Mouse (Mus musculus) midbrain, embryonic 12.5 days (tissue): Measurements from ENCODE around the gene Cab39. TPM values are rescaled to one million over a fixed set of nuclear protein-coding genes. Genes with fewer than 3 reads are reported as not detected.

ENCODE experiments used
- ATAC-seq: fragments of 200-750 bp; cut with Nextera tagmentation; 2 replicates; pipeline ENCODE4 v1.8.0; 2017; ENCODE audit warnings: low read depth, moderate TSS enrichment, moderate library complexity; ENCODE audit not compliant: low FRiP score
- H3K27ac ChIP-seq: fragments of 300-500 bp; sonication (generic); replicated peaks from 2 replicates; pipeline ENCODE4 v1.5.1; 2016; ENCODE audit warnings: mild to moderate bottlenecking
- H3K27me3 ChIP-seq: fragments of 300-500 bp; sonication (generic); 2 replicates; pipeline ENCODE4 v1.6.1; 2016; ENCODE audit warnings: mild to moderate bottlenecking
- H3K36me3 ChIP-seq: fragments of 300-500 bp; sonication (generic); 2 replicates; pipeline ENCODE4 v1.6.1; 2016
- H3K4me1 ChIP-seq: fragments of 300-500 bp; sonication (generic); 2 replicates; pipeline ENCODE4 v1.6.1; 2016
- H3K4me2 ChIP-seq: fragments of 300-500 bp; sonication (generic); replicated peaks from 2 replicates; pipeline ENCODE4 v1.6.1; 2016; ENCODE audit warnings: mild to moderate bottlenecking, moderate library complexity
- H3K4me3 ChIP-seq: fragments of 300-500 bp; sonication (generic); 2 replicates; pipeline ENCODE4 v1.5.1; 2016; ENCODE audit warnings: mild to moderate bottlenecking
- H3K9ac ChIP-seq: fragments of 300-500 bp; sonication (generic); replicated peaks from 2 replicates; pipeline ENCODE4 v1.6.1; 2016; ENCODE audit warnings: mild to moderate bottlenecking, moderate library complexity
- H3K9me3 ChIP-seq: fragments of 300-500 bp; sonication (generic); 2 replicates; pipeline ENCODE4 v1.6.1; 2016; ENCODE audit warnings: mild to moderate bottlenecking
- whole genome bisulfite sequencing: fragments of 180-500 bp; shearing (Covaris S2); methylation state at CpG from one replicate; pipeline ENCODE4 v1.1.7; 2016; 5-methylcytosine and 5-hydroxymethylcytosine counted together
- polyA plus RNA-seq: library from polyadenylated mRNA; unstranded; fragments of >200 nt; fragmentation: Nextera tagmentation; extraction: Ambion mirVana; gene quantifications from 2 replicates; pipeline ENCODE4 v1.2.1, GENCODE M21; 2016

Gene Cab39
- polyA plus RNA-seq, 1 experiment from 2014 or later, result 69.2 TPM

GRCm38 (mm10) chr1:85852996-85853689, 59.9 kb downstream of the Cab39 start:
- Histone ChIP-seq H3K9ac (no peak overlapping the region), H3K4me2 (no peak overlapping the region), H3K36me3 (peaks cover 39% of the 10 kb centered on the region), H3K4me3 (no peak overlapping the region), H3K27me3 (no peaks in the 10 kb centered on the region), H3K9me3 (no peaks in the 10 kb centered on the region), H3K27ac (no peak overlapping the region), H3K4me1 (no peaks in the 10 kb centered on the region)
- 88% methylated on average over 2 of the region's 2 CpGs for WGBS
- peak; percentile 67 for ATAC-seq

- Histone ChIP-seq H3K27ac (no peak overlapping the region), H3K27me3 (no peaks in the 10 kb centered on the region), H3K9me3 (no peaks in the 10 kb centered on the region), H3K4me2 (no peak overlapping the region), H3K9ac (no peak overlapping the region), H3K4me3 (no peak overlapping the region), H3K36me3 (peaks cover 32% of the 10 kb centered on the region), H3K4me1 (no peaks in the 10 kb centered on the region)
- ATAC-seq, result peak; percentile 13; the same call in 1 of the 2 replicates
- 86% methylated on average over 2 of the region's 2 CpGs for WGBS
Measured at GRCm38 (mm10) chr1:85853865-85854264, 60.6 kb downstream of the Cab39 start.

- WGBS, result 80% methylated on average over 2 of the region's 2 CpGs
- Histone ChIP-seq H3K27me3 (no peaks in the 10 kb centered on the region), H3K9me3 (no peaks in the 10 kb centered on the region), H3K4me3 (no peak overlapping the region), H3K27ac (no peak overlapping the region), H3K9ac (no peak overlapping the region), H3K36me3 (peaks cover 26% of the 10 kb centered on the region; the same call in 1 of the 2 replicates), H3K4me2 (no peak overlapping the region), H3K4me1 (no peaks in the 10 kb centered on the region)
- no peak for ATAC-seq
Measured at GRCm38 (mm10) chr1:85854475-85854874, 61.2 kb downstream of the Cab39 start.

GRCm38 (mm10) chr1:85856266-85856665, 63.0 kb downstream of the Cab39 start:
- Histone ChIP-seq H3K9me3 (peaks cover 2% of the 10 kb centered on the region; the same call in 1 of the 2 replicates), H3K4me3 (no peak overlapping the region), H3K36me3 (peaks cover 14% of the 10 kb centered on the region; the same call in 1 of the 2 replicates), H3K9ac (no peak overlapping the region), H3K27ac (no peak overlapping the region), H3K27me3 (no peaks in the 10 kb centered on the region), H3K4me2 (no peak overlapping the region), H3K4me1 (no peaks in the 10 kb centered on the region)
- ATAC-seq, result no peak
- 93% methylated on average over 3 of the region's 3 CpGs for WGBS

- H3K9me3 ChIP-seq, result peaks cover 9% of the 10 kb centered on the region
- no peaks in the 10 kb centered on the region for H3K27me3 ChIP-seq
- WGBS, result 79% methylated on average over 6 of the region's 6 CpGs
- H3K9ac ChIP-seq, result no peak overlapping the region
- no peak overlapping the region for H3K4me3 ChIP-seq
- no peak overlapping the region for H3K27ac ChIP-seq
- no peak for ATAC-seq
- no peak overlapping the region for H3K4me2 ChIP-seq
- peaks cover 8% of the 10 kb centered on the region; the same call in 1 of the 2 replicates for H3K36me3 ChIP-seq
- H3K4me1 ChIP-seq, result no peaks in the 10 kb centered on the region
Measured at GRCm38 (mm10) chr1:85857261-85857754, 64.1 kb downstream of the Cab39 start.

GRCm38 (mm10) chr1:85864383-85864782, 71.1 kb downstream of the Cab39 start:
- H3K27me3 ChIP-seq, result no peaks in the 10 kb centered on the region
- no peak for ATAC-seq
- H3K9ac ChIP-seq, result no peak overlapping the region
- no peak overlapping the region for H3K4me2 ChIP-seq
- 81% methylated on average over 10 of the region's 10 CpGs for WGBS
- H3K27ac ChIP-seq, result no peak overlapping the region
- H3K4me1 ChIP-seq, result no peaks in the 10 kb centered on the region
- peaks cover 21% of the 10 kb centered on the region for H3K9me3 ChIP-seq
- H3K36me3 ChIP-seq, result no peaks in the 10 kb centered on the region
- no peak overlapping the region for H3K4me3 ChIP-seq

- Histone ChIP-seq H3K4me1 (no peaks in the 10 kb centered on the region), H3K9ac (no peak overlapping the region), H3K9me3 (peaks cover 3% of the 10 kb centered on the region; the same call in 1 of the 2 replicates), H3K36me3 (no peaks in the 10 kb centered on the region), H3K4me2 (no peak overlapping the region), H3K4me3 (no peak overlapping the region), H3K27me3 (no peaks in the 10 kb centered on the region), H3K27ac (no peak overlapping the region)
- no peak for ATAC-seq
- WGBS, result 88% methylated on average over 7 of the region's 7 CpGs
Measured at GRCm38 (mm10) chr1:85870001-85870400, 76.8 kb downstream of the Cab39 start.

GRCm38 (mm10) chr1:85870546-85870945, 77.3 kb downstream of the Cab39 start:
- WGBS, result 73% methylated on average over 2 of the region's 2 CpGs
- no peak overlapping the region for H3K27ac ChIP-seq
- no peaks in the 10 kb centered on the region for H3K27me3 ChIP-seq
- no peak for ATAC-seq
- no peak overlapping the region for H3K4me3 ChIP-seq
- H3K9me3 ChIP-seq, result peaks cover 5% of the 10 kb centered on the region; the same call in 1 of the 2 replicates
- H3K4me2 ChIP-seq, result no peak overlapping the region
- no peak overlapping the region for H3K9ac ChIP-seq
- no peaks in the 10 kb centered on the region for H3K36me3 ChIP-seq
- no peaks in the 10 kb centered on the region for H3K4me1 ChIP-seq

GRCm38 (mm10) chr1:85882003-85882402, 88.8 kb downstream of the Cab39 start:
- Histone ChIP-seq H3K4me3 (no peak overlapping the region), H3K9me3 (peaks cover 15% of the 10 kb centered on the region), H3K4me2 (no peak overlapping the region), H3K9ac (no peak overlapping the region), H3K36me3 (no peaks in the 10 kb centered on the region), H3K27ac (no peak overlapping the region), H3K27me3 (no peaks in the 10 kb centered on the region), H3K4me1 (no peaks in the 10 kb centered on the region)
- no peak for ATAC-seq
- 92% methylated on average over 12 of the region's 12 CpGs for WGBS

GRCm38 (mm10) chr1:85887221-85887620, 94.0 kb downstream of the Cab39 start:
- ATAC-seq, result no peak
- H3K27ac ChIP-seq, result no peak overlapping the region
- no peak overlapping the region for H3K9ac ChIP-seq
- no peak overlapping the region for H3K4me2 ChIP-seq
- WGBS, result 89% methylated on average over 7 of the region's 7 CpGs
- no peaks in the 10 kb centered on the region for H3K9me3 ChIP-seq
- H3K4me3 ChIP-seq, result no peak overlapping the region
- no peaks in the 10 kb centered on the region for H3K36me3 ChIP-seq
- H3K4me1 ChIP-seq, result no peaks in the 10 kb centered on the region
- H3K27me3 ChIP-seq, result no peaks in the 10 kb centered on the region

GRCm38 (mm10) chr1:85894231-85894747, 101.0 kb downstream of the Cab39 start, which contains the start of gene Itm2c:
Itm2c (plus strand) TSS chr1:85894281.
- 1% methylated on average over 35 of the region's 35 CpGs for WGBS
- H3K27ac ChIP-seq, result peak within 1 kb of the TSS; percentile 90
- H3K4me2 ChIP-seq, result peak within 1 kb of the TSS; percentile 85
- H3K9me3 ChIP-seq, result no peaks in the 10 kb centered on the region
- peaks cover 47% of the 10 kb centered on the region for H3K4me1 ChIP-seq
- peak; percentile 83 for ATAC-seq
- H3K4me3 ChIP-seq, result peak within 1 kb of the TSS; percentile 85
- peak within 1 kb of the TSS; percentile 87 for H3K9ac ChIP-seq
- no peaks in the 10 kb centered on the region for H3K36me3 ChIP-seq
- no peaks in the 10 kb centered on the region for H3K27me3 ChIP-seq

- peak overlapping the region; percentile 85 for H3K4me2 ChIP-seq
- 2% methylated on average over 30 of the region's 30 CpGs for WGBS
- peaks cover 52% of the 10 kb centered on the region for H3K4me1 ChIP-seq
- ATAC-seq, result peak; percentile 57
- no peaks in the 10 kb centered on the region for H3K27me3 ChIP-seq
- H3K36me3 ChIP-seq, result no peaks in the 10 kb centered on the region
- H3K9me3 ChIP-seq, result no peaks in the 10 kb centered on the region
- peak overlapping the region; percentile 87 for H3K9ac ChIP-seq
- H3K27ac ChIP-seq, result peak overlapping the region; percentile 90
- peak overlapping the region; percentile 85 for H3K4me3 ChIP-seq
Measured at GRCm38 (mm10) chr1:85894748-85895360, 101.6 kb downstream of the Cab39 start.
